Mouse (Mus musculus) hindbrain, embryonic 15.5 days (tissue): ENCODE results near the gene Nsl1. TPM values are rescaled to one million over a fixed set of nuclear protein-coding genes. Genes with fewer than 3 reads are reported as not detected.
A peak's percentile ranks its signal among the peaks of the same experiment; 100 is the strongest.
"Not testable (repeated sequence)": the region's sequence is repeated elsewhere in the genome, so short reads cannot be mapped to it uniquely, and the experiment has no call there.

ENCODE experiments used
- ATAC-seq: fragments of 200-750 bp; cut with Nextera tagmentation; 2 replicates; pipeline ENCODE4 v1.8.0; 2017; ENCODE audit warnings: low read depth, moderate number of reproducible peaks, moderate TSS enrichment; ENCODE audit not compliant: low FRiP score
- H3K27ac ChIP-seq: fragments of 300-500 bp; sonication (generic); replicated peaks from 2 replicates; pipeline ENCODE4 v1.5.1; 2015; ENCODE audit warnings: mild to moderate bottlenecking, inconsistent platforms
- H3K27me3 ChIP-seq: fragments of 300-500 bp; sonication (generic); 2 replicates; pipeline ENCODE4 v1.6.1; 2015; ENCODE audit warnings: control low read depth, inconsistent platforms
- H3K36me3 ChIP-seq: fragments of 300-500 bp; sonication (generic); 2 replicates; pipeline ENCODE4 v1.6.1; 2015; ENCODE audit warnings: control low read depth, inconsistent platforms
- H3K4me1 ChIP-seq: fragments of 300-500 bp; sonication (generic); replicated peaks from 2 replicates; pipeline ENCODE4 v1.6.1; 2015; ENCODE audit warnings: control low read depth, inconsistent platforms
- H3K4me2 ChIP-seq: fragments of 300-500 bp; sonication (generic); 2 replicates; pipeline ENCODE4 v1.6.1; 2015; ENCODE audit warnings: moderate library complexity, mild to moderate bottlenecking, inconsistent platforms
- H3K4me3 ChIP-seq: fragments of 300-500 bp; sonication (generic); 2 replicates; pipeline ENCODE4 v1.5.1; 2015; ENCODE audit warnings: mild to moderate bottlenecking, inconsistent platforms
- H3K9ac ChIP-seq: fragments of 300-500 bp; sonication (generic); 2 replicates; pipeline ENCODE4 v1.6.1; 2015; ENCODE audit warnings: inconsistent platforms
- H3K9me3 ChIP-seq: fragments of 300-500 bp; sonication (generic); 2 replicates; pipeline ENCODE4 v1.6.1; 2016; ENCODE audit warnings: control low read depth, inconsistent platforms
- WGBS: fragments of 180-500 bp; shearing (Covaris S2); methylation state at CpG from one replicate; pipeline ENCODE4 v1.1.7; 2015; 5-methylcytosine and 5-hydroxymethylcytosine counted together
- polyA plus RNA-seq: library from polyadenylated mRNA; unstranded; fragments of >200 nt; fragmentation: Nextera tagmentation; extraction: Ambion mirVana; gene quantifications from 2 replicates; pipeline ENCODE4 v1.2.1, GENCODE M21; 2015

The Nsl1 gene
- 4.6 and 4.9 TPM in 2 replicates for polyA plus RNA-seq

GRCm38 (mm10) chr1:191062781-191063485, at the start of gene Nsl1, which contains the start of gene Tatdn3:
TSS of gene Nsl1 (plus strand) at chr1:191063012.
TSS of gene Tatdn3 (minus strand) at chr1:191062932.
- Histone ChIP-seq H3K36me3 (no peaks in the 10 kb centered on the region), H3K9ac (peak within 1 kb of the TSS; percentile 86), H3K4me2 (peak within 1 kb of the TSS; percentile 89), H3K9me3 (no peaks in the 10 kb centered on the region), H3K27ac (peak within 1 kb of the TSS; percentile 84), H3K4me3 (peak within 1 kb of the TSS; percentile 88), H3K27me3 (no peaks in the 10 kb centered on the region), H3K4me1 (peaks cover 18% of the 10 kb centered on the region)
- peak; percentile 93 for ATAC-seq
- WGBS = under 1% methylated on average over 56 of the region's 56 CpGs

- no peak for ATAC-seq
- H3K27ac ChIP-seq = no peak overlapping the region
- H3K27me3 ChIP-seq = no peaks in the 10 kb centered on the region
- H3K9ac ChIP-seq = no peak overlapping the region
- H3K36me3 ChIP-seq = peaks cover 44% of the 10 kb centered on the region
- no peak overlapping the region for H3K4me2 ChIP-seq
- H3K4me3 ChIP-seq = no peak overlapping the region
- H3K9me3 ChIP-seq = no peaks in the 10 kb centered on the region
- 90% methylated on average over 3 of the region's 3 CpGs for WGBS
- no peaks in the 10 kb centered on the region for H3K4me1 ChIP-seq
Observed at GRCm38 (mm10) chr1:191014271-191014670, 48.5 kb upstream of the Nsl1 start.

- no peak overlapping the region for H3K9ac ChIP-seq
- no peak overlapping the region for H3K27ac ChIP-seq
- H3K36me3 ChIP-seq = peaks cover 11% of the 10 kb centered on the region
- H3K4me1 ChIP-seq = peaks cover 14% of the 10 kb centered on the region
- H3K27me3 ChIP-seq = no peaks in the 10 kb centered on the region
- 94% methylated on average over 5 of the region's 5 CpGs for WGBS
- no peak for ATAC-seq
- no peak overlapping the region for H3K4me3 ChIP-seq
- no peaks in the 10 kb centered on the region for H3K9me3 ChIP-seq
- no peak overlapping the region for H3K4me2 ChIP-seq
Observed at GRCm38 (mm10) chr1:191019803-191020202, 43.0 kb upstream of the Nsl1 start.

GRCm38 (mm10) chr1:191020217-191020924, 42.4 kb upstream of the Nsl1 start:
- H3K36me3 ChIP-seq = peaks cover 8% of the 10 kb centered on the region; the same call in 1 of the 2 replicates
- no peak overlapping the region for H3K4me2 ChIP-seq
- H3K4me1 ChIP-seq = peaks cover 19% of the 10 kb centered on the region
- H3K27ac ChIP-seq = no peak overlapping the region
- H3K9ac ChIP-seq = no peak overlapping the region
- WGBS = 79% methylated on average over 3 of the region's 3 CpGs
- no peak overlapping the region for H3K4me3 ChIP-seq
- no peak for ATAC-seq
- H3K27me3 ChIP-seq = no peaks in the 10 kb centered on the region
- no peaks in the 10 kb centered on the region for H3K9me3 ChIP-seq

- WGBS = 89% methylated on average over 7 of the region's 7 CpGs
- no peak for ATAC-seq
- Histone ChIP-seq H3K4me1 (peaks cover 19% of the 10 kb centered on the region), H3K4me2 (no peak overlapping the region), H3K9ac (no peak overlapping the region), H3K27me3 (no peaks in the 10 kb centered on the region), H3K27ac (no peak overlapping the region), H3K4me3 (no peak overlapping the region), H3K9me3 (no peaks in the 10 kb centered on the region), H3K36me3 (peaks cover 8% of the 10 kb centered on the region; the same call in 1 of the 2 replicates)
Observed at GRCm38 (mm10) chr1:191021016-191021415, 41.8 kb upstream of the Nsl1 start.

GRCm38 (mm10) chr1:191023140-191023539, 39.7 kb upstream of the Nsl1 start:
- H3K4me1 ChIP-seq = peaks cover 27% of the 10 kb centered on the region
- H3K9me3 ChIP-seq = no peaks in the 10 kb centered on the region
- 83% methylated on average over 2 of the region's 2 CpGs for WGBS
- H3K4me3 ChIP-seq = no peak overlapping the region
- H3K27me3 ChIP-seq = no peaks in the 10 kb centered on the region
- peaks cover 8% of the 10 kb centered on the region; the same call in 1 of the 2 replicates for H3K36me3 ChIP-seq
- ATAC-seq = no peak
- H3K9ac ChIP-seq = no peak overlapping the region
- H3K27ac ChIP-seq = no peak overlapping the region
- no peak overlapping the region for H3K4me2 ChIP-seq

- ATAC-seq, H3K9me3 ChIP-seq, H3K9ac ChIP-seq, H3K4me2 ChIP-seq, H3K4me3 ChIP-seq, H3K27me3 ChIP-seq, H3K27ac ChIP-seq, H3K36me3 ChIP-seq: not testable (repeated sequence)
- peaks cover 27% of the 10 kb centered on the region for H3K4me1 ChIP-seq
- 93% methylated on average over 6 of the region's 6 CpGs for WGBS
Observed at GRCm38 (mm10) chr1:191023806-191024205, 39.0 kb upstream of the Nsl1 start.

GRCm38 (mm10) chr1:191025016-191026012, 37.5 kb upstream of the Nsl1 start:
- Histone ChIP-seq H3K4me1 (peaks cover 27% of the 10 kb centered on the region), H3K9me3 (no peaks in the 10 kb centered on the region), H3K9ac (peak overlapping the region; percentile 82), H3K27me3 (peaks cover 2% of the 10 kb centered on the region; the same call in 1 of the 2 replicates), H3K4me2 (peak overlapping the region; percentile 90), H3K36me3 (peaks cover 8% of the 10 kb centered on the region; the same call in 1 of the 2 replicates), H3K4me3 (peak overlapping the region; percentile 68), H3K27ac (peak overlapping the region; percentile 84)
- no peak; the same call in 1 of the 2 replicates for ATAC-seq
- 2% methylated on average over 67 of the region's 69 CpGs for WGBS

GRCm38 (mm10) chr1:191026021-191026713, 36.6 kb upstream of the Nsl1 start, which contains the start of gene Flvcr1:
TSS of gene Flvcr1 (minus strand) at chr1:191026158.
- WGBS = under 1% methylated on average over 50 of the region's 50 CpGs
- Histone ChIP-seq H3K27me3 (peaks cover 2% of the 10 kb centered on the region; the same call in 1 of the 2 replicates), H3K9ac (peak within 1 kb of the TSS; percentile 82), H3K36me3 (peaks cover 8% of the 10 kb centered on the region; the same call in 1 of the 2 replicates), H3K4me2 (peak within 1 kb of the TSS; percentile 90), H3K27ac (peak within 1 kb of the TSS; percentile 93), H3K4me1 (peaks cover 27% of the 10 kb centered on the region), H3K9me3 (no peaks in the 10 kb centered on the region), H3K4me3 (peak within 1 kb of the TSS; percentile 68)
- ATAC-seq = peak; percentile 99

- no peak overlapping the region for H3K9ac ChIP-seq
- H3K4me3 ChIP-seq = no peak overlapping the region
- no peaks in the 10 kb centered on the region for H3K36me3 ChIP-seq
- no peak overlapping the region for H3K27ac ChIP-seq
- H3K4me1 ChIP-seq = peaks cover 10% of the 10 kb centered on the region
- WGBS = 57% methylated on average over 10 of the region's 10 CpGs
- peaks cover 2% of the 10 kb centered on the region; the same call in 1 of the 2 replicates for H3K27me3 ChIP-seq
- no peaks in the 10 kb centered on the region for H3K9me3 ChIP-seq
- no peak overlapping the region for H3K4me2 ChIP-seq
- no peak for ATAC-seq
Observed at GRCm38 (mm10) chr1:191030182-191030581, 32.6 kb upstream of the Nsl1 start.

GRCm38 (mm10) chr1:191030922-191031425, 31.8 kb upstream of the Nsl1 start:
- H3K9ac ChIP-seq, H3K36me3 ChIP-seq, H3K27me3 ChIP-seq, H3K4me3 ChIP-seq, H3K4me2 ChIP-seq, ATAC-seq, H3K9me3 ChIP-seq, H3K27ac ChIP-seq, H3K4me1 ChIP-seq: not testable (repeated sequence)
- 82% methylated on average over 6 of the region's 6 CpGs for WGBS
